ENCODE assay signal across 11 mouse cellular contexts in genomic region chr6:87770626-87771025, GRCm38 (mm10). TPM values are rescaled to one million over a fixed set of nuclear protein-coding genes. Genes with fewer than 3 reads are reported as not detected.
DNase-seq lines count a peak whose midpoint lies in the region; ATAC-seq and TF ChIP-seq lines count a peak whose summit lies in the region.
"Had no signal": no experiment of that assay in that cellular context is flagged by ENCODE, and none has a peak within 500 bp of the region (broad histone marks: within the 10 kb centered on the region; RNA-seq: fewer than 3 reads in every experiment).

No protein-coding gene starts in this region.

- no peak for ATAC-seq in kidney, postnatal 0 days (replicated peaks; ENCODE audit: low FRiP score, low read depth)
- no peak for ATAC-seq in kidney, embryonic 15.5 days (replicated peaks; ENCODE audit: low FRiP score)
- ATAC-seq in granulocyte monocyte progenitor cell, adult 5-6 weeks (replicated peaks; ENCODE audit: poor library complexity, severe bottlenecking), result peak; percentile 70

- H3K27me3 ChIP-seq in kidney, postnatal 0 days (ENCODE audit: insufficient read depth, low read length), result no peaks in the 10 kb centered on the region
- H3K27me3 ChIP-seq in kidney, embryonic 15.5 days, result no peaks in the 10 kb centered on the region
- H3K27me3 ChIP-seq in testis, adult 2 months (ENCODE audit: control insufficient read depth, insufficient read depth, low read length), result no peaks in the 10 kb centered on the region

- no peak overlapping the region for H3K4me3 ChIP-seq in kidney, postnatal 0 days (replicated peaks; ENCODE audit: low read depth, low read length)
- H3K4me3 ChIP-seq in kidney, embryonic 15.5 days (replicated peaks), result no peak overlapping the region
- no peak overlapping the region for H3K4me3 ChIP-seq in testis, adult 2 months (ENCODE audit: control insufficient read depth, low read depth, low read length)

- TF ChIP-seq POLR2A in testis, adult 2 months (IDR thresholded peaks at IDR 0.05; ENCODE audit: control insufficient read depth, low read depth, low read length), result no peak

- 44% methylated on average over 8 of the region's 8 CpGs for WGBS in kidney, postnatal 0 days
- WGBS in kidney, embryonic 15.5 days, result 52% methylated on average over 8 of the region's 8 CpGs

- peak; percentile 57 for DNase-seq in kidney, postnatal 0 days (ENCODE audit: low spot score)
- DNase-seq in testis, postnatal 14 days (ENCODE audit: low spot score), result no peak
- peak; percentile 43 for DNase-seq in testis, postnatal 10 days (ENCODE audit: low spot score)
- DNase-seq in urinary bladder, postnatal 25 days (ENCODE audit: low spot score), result no peak
- DNase-seq: cerebellum, adult 9-10 months; gastrocnemius, postnatal 10 days; thymus, postnatal 25 days had no signal

- no peaks in the 10 kb centered on the region for H3K9me3 ChIP-seq in kidney, postnatal 0 days (replicated peaks; ENCODE audit: low read length)
- H3K9me3 ChIP-seq in kidney, embryonic 15.5 days (replicated peaks), result no peaks in the 10 kb centered on the region

- no peak overlapping the region for H3K9ac ChIP-seq in kidney, postnatal 0 days (ENCODE audit: low read depth, low read length)
- no peak overlapping the region for H3K9ac ChIP-seq in kidney, embryonic 15.5 days

- peak; percentile 66 for TF ChIP-seq CTCF in kidney, postnatal 0 days (IDR thresholded peaks at IDR 0.05; ENCODE audit: low read depth)
- TF ChIP-seq CTCF in testis, adult 2 months (IDR thresholded peaks at IDR 0.05; ENCODE audit: control insufficient read depth, insufficient read depth, insufficient replicate concordance, low read depth, low read length), result peak; percentile 23; the same call in 1 of the 2 replicates

- H3K4me2 ChIP-seq in kidney, postnatal 0 days (ENCODE audit: low read length), result no peak overlapping the region
- no peak overlapping the region for H3K4me2 ChIP-seq in kidney, embryonic 15.5 days

- no peak overlapping the region for H3K27ac ChIP-seq in kidney, postnatal 0 days
- H3K27ac ChIP-seq in kidney, embryonic 15.5 days, result no peak overlapping the region
- no peak overlapping the region for H3K27ac ChIP-seq in testis, adult 2 months (ENCODE audit: control insufficient read depth, insufficient read depth, low read depth, low read length)
- H3K27ac ChIP-seq: macrophage had no signal

- no peaks in the 10 kb centered on the region for H3K4me1 ChIP-seq in kidney, postnatal 0 days (replicated peaks; ENCODE audit: insufficient read depth, low read length)
- H3K4me1 ChIP-seq in kidney, embryonic 15.5 days, result no peaks in the 10 kb centered on the region
- no peaks in the 10 kb centered on the region for H3K4me1 ChIP-seq in testis, adult 2 months (ENCODE audit: control insufficient read depth, insufficient read depth, low read length)

- no peaks in the 10 kb centered on the region for H3K36me3 ChIP-seq in kidney, postnatal 0 days (ENCODE audit: insufficient read depth, low read length)
- H3K36me3 ChIP-seq in kidney, embryonic 15.5 days, result no peaks in the 10 kb centered on the region
- H3K36me3 ChIP-seq in testis, adult 2 months (ENCODE audit: control insufficient read depth, insufficient read depth, low read length), result no peaks in the 10 kb centered on the region

RNA-seq across cellular contexts. Expression of gene Gp9, which starts 7.2 kb away (rescaled TPM):
- polyA plus RNA-seq in kidney, postnatal 0 days (2015; fragmentation: Nextera tagmentation; extraction: Ambion mirVana), result 0.42 and 0.66 TPM in 2 replicates
- polyA plus RNA-seq in kidney, embryonic 15.5 days (2015; fragmentation: Nextera tagmentation; extraction: Ambion mirVana), result 1.9 and 2.0 TPM in 2 replicates
- 0.17 TPM in 1 of 2 replicates, not detected in the other for polyA plus RNA-seq in testis, adult 2 months (2012; rRNA removed)
- 0.88 TPM in 1 of 2 replicates, not detected in the other for total RNA-seq in granulocyte monocyte progenitor cell, adult 5-6 weeks (2014; fragmentation: Nextera tagmentation)
- 0.30 TPM in 1 of 2 replicates, not detected in the other for total RNA-seq in granulocyte monocyte progenitor cell, adult 5-6 weeks (2017)
- total RNA-seq: gastrocnemius, postnatal 10 days had no signal

RNA-seq across cellular contexts. Expression of gene Efcc1, which starts 40.0 kb away (rescaled TPM):
- 1.7 and 2.0 TPM in 2 replicates for polyA plus RNA-seq in kidney, postnatal 0 days (2015; fragmentation: Nextera tagmentation; extraction: Ambion mirVana)
- polyA plus RNA-seq in kidney, embryonic 15.5 days (2015; fragmentation: Nextera tagmentation; extraction: Ambion mirVana), result 1.4 and 1.5 TPM in 2 replicates
- 0.68 and 0.85 TPM in 2 replicates for polyA plus RNA-seq in testis, adult 2 months (2012; rRNA removed)
- 0.11 and 1.3 TPM in 2 replicates for total RNA-seq in granulocyte monocyte progenitor cell, adult 5-6 weeks (2014; fragmentation: Nextera tagmentation)
- 1.5 and 4.8 TPM in 2 replicates for total RNA-seq in granulocyte monocyte progenitor cell, adult 5-6 weeks (2017)
- polyA plus RNA-seq: macrophage had no signal

RNA-seq across cellular contexts. Expression of gene Rab43, which starts 41.3 kb away (rescaled TPM):
- 16.4 and 17.1 TPM in 2 replicates for polyA plus RNA-seq in kidney, postnatal 0 days (2015; fragmentation: Nextera tagmentation; extraction: Ambion mirVana)
- polyA plus RNA-seq in kidney, embryonic 15.5 days (2015; fragmentation: Nextera tagmentation; extraction: Ambion mirVana), result 12.6 and 12.7 TPM in 2 replicates
- polyA plus RNA-seq in testis, adult 2 months (2012; rRNA removed), result 19.5 and 20.0 TPM in 2 replicates
- 18.8 and 36.7 TPM in 2 replicates for total RNA-seq in granulocyte monocyte progenitor cell, adult 5-6 weeks (2014; fragmentation: Nextera tagmentation)
- 4.2 and 6.4 TPM in 2 replicates for total RNA-seq in granulocyte monocyte progenitor cell, adult 5-6 weeks (2017)

Comparison
In these comparisons a context has a peak if more than half of its experiments do, and no peak if none do; other contexts are left out.
1. DNase-seq: peak in kidney, postnatal 0 days (single experiment) and testis, postnatal 10 days (single experiment); none in testis, postnatal 14 days (single experiment) and urinary bladder, postnatal 25 days (single experiment).